Mouse (Mus musculus) left cerebral cortex, postnatal 4 days (tissue): ENCODE results near the gene Kiz. TPM values are rescaled to one million over a fixed set of nuclear protein-coding genes. Genes with fewer than 3 reads are reported as not detected.
A peak's percentile ranks its signal among the peaks of the same experiment; 100 is the strongest.

Experiments
- DNase-seq: peaks from one replicate; pipeline ENCODE4 v3.0.0-alpha.2; 2022
- intact Hi-C: fragments of 180-260 bp; cut with DNase I; formaldehyde crosslinking; loops from one replicate; pipeline ENCODE4 v1.15.1; 2025
- total RNA-seq, 2 experiments: library from RNA; stranded (reverse); gene quantifications; 2 replicates each; pipeline ENCODE4 v1.2.3; 2021

Kiz gene
- 10 to 100 TPM; 10.3 to 12.3 TPM for total RNA-seq

DNA sequence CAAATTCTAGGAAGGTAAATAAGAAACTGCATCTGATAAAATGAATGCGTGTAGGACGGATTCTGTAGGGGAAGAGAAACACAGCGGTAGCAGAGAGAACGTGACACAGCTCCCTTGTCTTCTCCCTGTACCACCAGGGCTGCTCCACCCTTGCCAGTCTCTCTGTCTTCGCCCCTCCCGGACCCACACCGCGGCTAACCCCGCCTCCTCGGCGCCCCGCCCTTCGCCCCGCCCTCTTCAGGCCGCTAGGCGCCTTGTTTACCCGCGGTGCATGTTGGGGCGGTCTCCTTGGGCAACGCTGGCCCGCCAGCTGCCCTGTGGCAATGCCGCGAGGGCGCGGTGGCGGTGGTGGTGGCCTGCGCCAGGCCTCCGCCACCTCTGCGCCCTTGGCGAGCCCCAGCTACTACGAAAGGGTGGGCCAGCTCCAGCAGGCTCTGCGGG, at the start of gene Kiz:
TSS of gene Kiz (plus strand) at position 266 of the 441 bp plus-strand sequence.
- peak; percentile 97 for DNase-seq
- intact Hi-C loops = no loop called here

DNA sequence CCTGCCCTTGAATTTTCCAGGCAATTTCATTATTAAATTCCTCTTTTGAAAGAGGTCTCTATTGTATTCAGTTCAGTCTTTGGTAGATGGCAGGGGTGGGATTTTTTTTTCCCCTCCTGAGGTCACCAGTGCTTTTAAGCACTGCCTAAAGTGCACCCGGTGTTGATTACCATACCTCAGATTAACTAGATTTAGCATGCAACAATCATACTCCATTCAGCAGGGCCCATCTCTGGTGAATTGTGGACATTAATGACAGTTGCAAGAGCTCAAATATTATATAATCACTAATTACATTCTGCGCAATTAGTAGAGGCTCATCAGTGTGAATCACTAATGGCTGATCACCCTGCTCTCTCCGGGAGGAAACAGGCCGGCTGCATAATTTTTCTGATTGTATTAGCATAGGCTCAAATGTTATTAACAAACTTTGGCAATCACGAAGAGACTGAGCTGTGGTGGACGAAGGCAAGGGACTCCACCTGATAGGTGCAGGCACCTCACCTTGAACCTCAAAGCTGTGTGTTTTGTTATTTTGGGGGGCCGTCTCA, 45.9 kb upstream of the Kiz start:
- intact Hi-C loops = no loop called here
- no peak for DNase-seq

DNA sequence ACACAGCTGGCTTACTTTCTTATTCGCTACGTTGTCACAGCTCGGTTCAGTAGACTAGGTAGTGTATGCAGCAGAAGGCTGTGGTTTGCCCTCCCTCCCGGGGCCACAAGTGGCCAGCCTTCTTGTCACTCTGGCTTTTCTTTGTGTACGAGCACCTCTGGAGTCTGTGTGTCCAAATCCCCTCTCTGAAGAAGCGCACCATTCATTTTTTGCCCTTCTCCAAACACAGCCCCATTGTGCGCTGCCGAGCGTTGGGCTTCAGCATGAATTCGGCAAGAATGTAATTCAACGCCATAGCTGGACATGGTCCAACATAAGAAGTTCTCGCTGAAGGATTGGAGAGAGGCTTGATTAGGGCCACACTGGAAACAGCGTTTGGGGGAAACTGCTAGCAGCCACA, 45.0 kb upstream of the Kiz start:
- intact Hi-C loops = no loop called here
- DNase-seq = peak; percentile 25

DNA sequence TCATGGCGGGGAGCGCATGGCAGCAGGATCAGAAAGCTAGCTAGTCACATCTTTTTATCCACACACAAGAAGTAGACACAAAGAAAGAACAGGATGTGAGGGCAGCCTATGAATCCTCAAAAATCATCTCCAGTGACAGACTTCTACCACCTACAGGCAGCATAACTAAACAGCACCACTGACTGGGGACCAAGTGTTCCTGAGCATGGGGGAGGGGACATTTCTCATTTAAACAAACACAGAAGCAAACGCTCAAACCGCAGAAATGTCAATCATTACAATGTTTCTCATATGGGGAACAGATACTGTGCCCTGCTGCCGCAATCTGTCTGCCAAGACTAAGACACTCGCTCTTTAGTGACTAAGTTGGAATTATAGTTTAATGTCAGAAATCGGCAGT, 40.7 kb upstream of the Kiz start:
- DNase-seq = no peak
- intact Hi-C loops = no loop called here

DNA sequence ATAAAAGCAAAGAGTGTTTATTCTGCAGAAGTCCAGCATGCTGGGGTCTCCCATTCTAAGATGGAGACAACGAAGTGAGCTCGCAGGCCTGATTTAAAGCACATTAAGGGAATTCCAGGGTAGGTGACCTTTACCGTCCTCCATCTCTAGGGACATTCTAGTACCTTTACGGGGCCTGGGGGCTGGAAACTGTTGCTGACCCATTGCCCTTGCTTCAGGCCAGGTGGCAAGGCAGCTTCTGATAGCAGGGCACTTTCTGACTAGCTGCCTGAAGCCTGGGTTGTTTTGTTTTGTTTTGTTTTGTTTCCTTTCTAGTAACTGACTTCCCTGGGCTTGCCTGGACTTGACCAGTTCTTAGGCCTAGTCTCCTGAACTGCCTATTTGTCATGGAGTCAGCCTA, 36.6 kb upstream of the Kiz start:
- no peak for DNase-seq
- intact Hi-C loops = no loop called here

DNA sequence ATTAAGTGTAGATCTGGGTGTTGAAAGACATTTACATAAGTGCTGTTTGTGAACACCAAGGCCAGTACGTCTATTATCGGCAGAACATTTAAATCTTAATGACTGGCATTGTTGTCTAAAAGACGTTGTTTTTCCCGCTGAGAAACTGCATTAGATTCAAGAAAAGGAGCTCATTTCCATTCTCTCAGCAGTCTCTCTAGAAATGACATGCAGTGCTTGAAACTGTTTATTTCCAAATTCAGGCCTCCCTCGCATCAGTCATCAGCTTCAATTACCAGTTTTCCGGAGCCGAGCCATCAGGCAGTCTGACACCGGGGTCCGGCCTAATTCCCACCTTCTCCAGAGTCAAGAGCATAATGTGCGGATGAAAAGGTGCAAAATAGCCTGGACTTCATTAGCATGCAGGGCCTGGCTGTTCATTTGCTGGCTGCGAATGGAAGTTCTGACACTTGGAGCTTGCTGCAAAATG, 32.1 kb upstream of the Kiz start:
- DNase-seq = no peak
- intact Hi-C loops = no loop called here

DNA sequence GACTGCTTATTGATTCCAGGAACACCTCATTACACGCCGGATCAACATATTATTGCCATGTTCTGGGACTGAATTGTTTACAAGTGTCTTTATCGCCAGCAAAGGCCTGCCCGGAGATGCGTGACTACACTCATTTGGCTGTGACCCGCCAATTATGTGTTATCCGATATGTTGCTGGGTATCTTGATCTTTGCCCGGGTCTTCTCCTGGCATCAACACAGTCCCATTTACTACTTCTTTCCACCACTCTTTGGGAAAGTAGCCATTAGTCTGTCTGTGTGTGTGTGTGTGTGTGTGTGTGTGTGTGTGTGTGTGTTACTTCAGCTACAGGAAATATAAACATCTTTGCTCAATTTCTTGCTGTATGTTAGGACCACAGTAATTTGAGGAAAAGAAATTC, 31.6 kb upstream of the Kiz start:
- intact Hi-C loops = no loop called here
- DNase-seq = no peak

DNA sequence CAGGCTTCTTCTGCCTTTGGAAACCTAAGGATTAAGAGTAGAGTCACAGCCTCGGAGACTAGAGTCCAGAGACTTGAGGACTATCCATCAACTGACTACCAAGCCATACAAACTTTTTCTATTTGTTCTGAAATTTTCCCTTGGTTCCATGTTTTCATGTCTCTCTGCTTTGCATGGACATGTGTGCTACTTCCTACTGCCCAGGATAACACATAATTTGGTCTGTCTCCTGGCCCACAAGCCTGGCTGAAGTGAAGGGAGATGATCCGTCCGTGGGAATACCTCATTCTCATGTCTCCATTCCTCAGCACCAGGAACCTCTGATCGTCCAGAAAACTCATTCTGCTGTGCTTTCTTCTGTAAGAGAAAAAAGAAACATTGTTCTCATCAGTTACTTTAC, 27.7 kb upstream of the Kiz start:
- DNase-seq = no peak
- intact Hi-C loops = no loop called here

DNA sequence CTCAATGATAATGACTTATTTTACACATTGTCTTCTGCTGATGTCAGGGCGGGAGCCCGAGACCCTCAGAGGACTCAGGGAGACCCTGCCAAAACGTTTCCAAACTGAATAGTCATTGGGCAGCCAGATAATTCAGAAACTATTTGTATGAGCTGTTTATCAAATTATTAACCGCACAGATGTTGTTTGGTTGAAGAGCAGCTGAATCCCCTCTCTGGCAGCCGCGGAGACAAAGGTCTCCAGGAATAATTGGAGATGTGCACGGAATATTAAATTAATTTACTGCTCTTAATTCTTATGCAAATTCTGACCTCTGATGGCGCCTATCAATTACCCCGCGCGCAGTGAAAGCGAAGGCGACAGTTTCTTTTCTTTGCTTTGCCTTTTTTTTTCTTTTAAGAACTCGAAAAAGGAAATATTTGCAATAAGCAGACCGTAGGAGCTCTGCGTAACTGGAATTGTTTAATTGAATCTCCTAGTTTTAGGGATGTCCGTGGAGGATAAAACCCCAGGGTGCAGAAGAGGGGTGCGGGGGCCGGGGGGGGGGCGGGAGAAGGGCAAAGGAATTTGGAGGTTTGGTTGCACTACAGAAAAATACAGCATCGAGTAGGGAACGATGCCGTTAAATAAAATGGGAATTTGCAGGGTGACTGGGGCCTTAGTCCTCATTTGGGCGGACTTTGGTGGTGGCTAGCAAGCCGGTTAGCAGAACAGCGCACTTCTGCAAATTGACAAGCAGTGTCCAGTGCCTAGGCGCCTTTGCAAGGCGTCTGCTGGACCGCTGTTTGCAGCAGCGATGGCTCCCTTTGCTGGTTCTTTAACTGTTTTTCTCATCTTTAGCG, 22.2 kb upstream of the Kiz start:
- no peak for DNase-seq
- intact Hi-C loops = loop anchor here (10.0 kb wide), 3 partner anchors 199 to 1211 kb away; partner anchors contain the start of gene Foxa2

DNA sequence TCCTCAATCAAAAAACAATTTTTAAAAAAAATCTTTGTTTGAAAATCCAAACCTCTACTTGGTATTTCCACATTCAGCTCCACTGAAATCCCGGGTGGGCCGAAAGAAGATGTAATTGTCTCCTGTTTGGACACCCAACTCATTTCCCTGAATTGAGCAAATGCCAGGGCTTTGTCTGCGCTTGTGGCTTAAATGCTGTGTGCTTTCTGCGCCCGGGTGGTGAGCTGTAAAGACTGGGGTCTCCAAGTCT, 21.7 kb upstream of the Kiz start:
- peak; percentile 17 for DNase-seq
- intact Hi-C loops = loop anchor here (10.0 kb wide), 3 partner anchors 199 to 1211 kb away; partner anchors contain the start of gene Foxa2

DNA sequence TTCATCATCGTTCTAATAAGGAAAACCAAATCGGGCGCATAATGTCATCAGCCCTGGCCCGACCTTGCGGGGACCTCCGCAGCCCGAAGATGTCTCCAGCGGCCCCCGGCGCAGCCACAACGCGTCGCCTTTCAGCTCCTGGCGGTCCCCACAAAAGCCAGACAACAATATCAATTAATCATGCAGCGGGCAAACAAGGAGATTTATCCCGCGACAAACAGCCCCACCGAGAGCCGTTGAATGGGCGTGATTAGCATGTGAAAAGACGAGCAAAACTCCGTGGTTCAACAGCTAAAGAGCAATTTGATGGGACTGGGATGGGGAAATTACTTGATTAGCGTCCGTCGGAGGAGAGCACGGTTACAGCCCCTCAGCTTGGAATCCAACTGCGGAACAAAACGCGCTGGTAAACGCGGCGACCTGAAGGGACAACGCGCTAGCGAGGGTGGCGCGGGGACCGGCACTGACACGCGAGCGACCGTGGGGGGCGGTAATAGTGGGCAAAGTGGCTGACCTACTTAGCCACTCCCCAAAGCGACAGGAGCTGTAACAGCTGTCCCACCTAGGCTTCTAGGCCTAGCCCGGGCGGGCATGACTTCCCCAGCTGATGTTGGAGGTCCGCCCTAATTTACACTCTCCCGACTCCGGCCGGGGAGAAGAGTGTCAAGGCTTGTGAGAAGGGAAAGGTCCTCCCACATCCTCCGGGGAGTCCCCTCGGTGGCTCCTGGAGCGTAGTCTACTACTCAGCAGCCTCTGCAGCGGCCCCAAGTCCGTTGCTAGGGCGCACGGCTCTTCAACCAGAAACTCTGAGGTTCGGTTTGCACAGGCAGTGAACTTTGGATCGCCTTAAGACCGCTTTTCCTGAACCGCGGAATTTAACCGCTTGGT, 21.1 kb upstream of the Kiz start:
- DNase-seq = peak; percentile 29
- intact Hi-C loops = loop anchor here (5.0 to 10.0 kb wide), 4 partner anchors 112 to 1210 kb away; partner anchors contain the start of gene Foxa2

DNA sequence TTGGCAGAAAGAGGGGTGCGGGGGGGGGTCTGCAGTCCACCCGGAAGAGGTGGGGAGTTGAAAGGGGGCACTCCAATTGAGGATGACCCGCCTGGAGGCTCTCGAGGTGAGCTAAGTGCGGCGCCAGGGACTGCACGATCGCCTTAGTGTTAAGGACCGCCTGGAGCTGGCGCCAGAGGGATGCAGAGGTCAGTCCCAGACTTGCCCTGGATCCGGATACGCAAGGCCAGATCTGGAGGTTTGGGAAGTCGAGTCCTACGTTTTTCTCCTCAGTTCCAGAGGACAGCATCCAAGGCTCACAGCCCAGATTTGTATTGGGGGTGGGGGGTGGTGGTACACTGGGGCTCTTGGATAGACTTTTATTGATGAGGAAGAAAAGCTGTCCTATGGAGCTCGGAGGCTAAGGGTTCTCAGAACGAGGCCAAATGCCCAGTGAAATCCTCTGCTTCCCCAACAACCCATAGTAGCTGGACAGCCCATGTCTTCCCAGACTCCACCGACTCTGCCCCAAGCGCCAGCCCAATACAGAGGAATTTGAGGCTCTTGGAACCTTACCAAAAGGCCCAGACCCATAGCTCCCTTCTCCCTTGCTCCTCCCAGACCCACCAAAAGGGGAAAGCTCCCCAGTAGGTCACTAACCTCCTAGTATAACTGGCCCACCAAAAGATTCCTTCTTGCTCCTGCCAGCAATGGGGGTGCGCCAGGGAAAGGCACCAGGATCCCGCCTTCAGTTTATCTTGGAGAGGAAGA, 20.2 kb upstream of the Kiz start:
- intact Hi-C loops = loop anchor here (5.0 to 10.0 kb wide), 4 partner anchors 113 to 1209 kb away; partner anchors contain the start of gene Foxa2
- no peak for DNase-seq

DNA sequence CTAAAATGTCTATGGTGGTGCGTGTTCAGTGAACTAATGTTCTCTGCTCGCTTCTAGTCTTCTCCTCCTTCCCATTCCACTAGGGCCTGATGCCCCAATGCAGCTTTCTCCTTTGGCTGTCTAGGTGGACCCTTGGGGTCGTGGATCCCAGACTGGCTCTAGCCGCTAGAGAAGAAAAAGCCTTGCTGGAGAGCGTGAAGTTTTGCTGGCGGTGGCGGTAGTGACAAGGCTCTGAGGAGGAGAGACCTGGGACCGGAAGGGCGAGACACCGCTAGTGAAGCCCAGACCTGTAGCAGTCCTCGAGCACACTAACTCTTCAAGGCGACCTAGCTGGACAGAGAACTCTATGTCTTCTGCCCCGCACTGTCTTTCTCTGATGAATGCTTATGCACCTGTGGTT, 19.4 kb upstream of the Kiz start:
- DNase-seq = no peak

DNA sequence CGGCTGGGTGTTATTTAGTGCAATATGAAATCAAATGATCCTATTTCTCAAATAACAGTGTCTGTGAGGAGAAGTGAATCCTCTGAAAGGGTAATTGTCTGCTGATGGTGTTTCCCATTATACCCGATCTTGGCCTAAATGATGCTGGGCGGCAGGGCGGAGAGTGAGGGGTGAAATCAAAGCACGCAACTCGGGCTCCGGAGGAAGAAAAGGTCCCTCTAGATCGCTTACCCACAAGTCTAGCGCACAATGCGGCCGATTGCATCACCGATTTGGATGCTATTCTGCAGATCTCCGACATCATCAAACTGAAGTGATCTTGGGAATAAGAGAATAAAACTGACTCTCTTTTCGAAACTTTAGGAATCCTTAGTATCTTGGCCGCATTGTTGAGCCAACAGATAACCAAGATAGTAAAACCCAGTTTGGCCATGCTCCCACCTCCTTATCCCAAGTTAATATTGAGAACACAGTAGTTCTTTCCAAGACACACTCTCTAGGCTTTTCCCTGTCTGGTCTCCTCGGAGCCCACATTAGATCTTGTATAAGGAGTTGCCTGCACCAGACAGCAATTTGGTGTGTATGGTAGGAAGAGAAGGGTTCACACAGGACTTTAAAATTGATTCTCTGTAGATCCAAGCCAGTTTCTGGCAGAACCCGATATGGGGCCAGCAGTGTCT, 18.7 kb upstream of the Kiz start:
- intact Hi-C loops = loop anchor here (5.0 to 10.0 kb wide), 4 partner anchors 115 to 1208 kb away; partner anchors contain the start of gene Foxa2
- no peak for DNase-seq

More for the DNA sequence above, 19.4 kb upstream of the Kiz start:
- intact Hi-C loops = loop anchor here (5.0 to 10.0 kb wide), 4 partner anchors 114 to 1209 kb away; partner anchors contain the start of gene Foxa2

DNA sequence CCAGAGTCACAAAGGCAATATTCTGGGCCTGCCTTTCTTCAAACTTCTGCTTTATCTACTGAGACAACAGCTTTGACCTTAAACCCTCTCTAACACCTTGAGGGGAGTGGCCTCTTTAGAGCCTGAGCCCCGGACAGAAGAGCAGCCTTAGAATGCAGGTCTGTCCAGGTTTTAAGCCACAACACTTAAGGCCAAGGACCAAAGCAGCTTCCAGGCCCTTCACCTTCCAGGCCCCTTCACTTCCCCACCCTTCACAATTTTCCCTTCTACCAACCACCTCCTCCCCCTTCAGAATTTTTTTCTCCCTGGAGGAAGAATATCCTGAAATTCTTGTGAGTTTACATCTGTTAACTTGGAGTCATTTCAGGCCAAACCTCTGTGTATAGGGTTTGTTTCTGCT, 18.0 kb upstream of the Kiz start:
- DNase-seq = no peak
- intact Hi-C loops = loop anchor here (5.0 to 10.0 kb wide), 4 partner anchors 115 to 1207 kb away; partner anchors contain the start of gene Foxa2

DNA sequence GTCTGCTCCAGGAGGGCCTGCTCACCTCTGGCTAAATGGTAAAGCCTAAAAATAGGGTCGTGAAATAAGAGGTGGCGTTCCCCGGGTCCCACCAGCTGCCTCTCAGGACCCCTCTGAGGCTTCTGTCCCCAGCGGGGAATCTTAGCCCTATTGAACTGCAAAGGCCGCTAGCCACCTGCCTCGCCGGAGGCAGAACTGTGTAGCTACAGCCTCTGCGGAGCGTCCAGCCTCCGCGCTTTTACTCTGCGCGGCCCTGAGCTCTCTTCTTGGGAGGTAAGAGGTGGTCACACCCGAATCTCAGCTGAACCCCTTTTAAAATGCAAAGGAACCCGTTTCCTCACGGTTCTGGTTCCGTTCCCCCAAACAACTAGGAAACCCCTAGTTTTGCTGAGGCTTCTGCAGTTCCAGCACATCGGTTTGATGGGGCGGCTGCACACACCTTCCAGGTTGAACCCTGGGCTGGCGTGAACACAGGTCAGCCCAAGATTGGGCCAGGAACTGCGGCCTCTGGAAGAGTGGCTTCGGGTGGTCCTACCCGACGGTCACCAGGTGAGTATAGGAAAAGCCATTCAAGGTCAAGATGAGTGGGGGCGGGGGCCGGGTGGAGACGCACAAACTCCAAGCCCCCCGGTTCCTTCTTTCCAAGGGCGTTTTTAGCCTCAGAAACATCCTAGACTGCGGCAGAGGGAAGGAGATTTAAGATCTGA, 16.9 kb upstream of the Kiz start:
- intact Hi-C loops = loop anchor here (5.0 to 10.0 kb wide), 4 partner anchors 116 to 1206 kb away; partner anchors contain the start of gene Foxa2
- no peak for DNase-seq

DNA sequence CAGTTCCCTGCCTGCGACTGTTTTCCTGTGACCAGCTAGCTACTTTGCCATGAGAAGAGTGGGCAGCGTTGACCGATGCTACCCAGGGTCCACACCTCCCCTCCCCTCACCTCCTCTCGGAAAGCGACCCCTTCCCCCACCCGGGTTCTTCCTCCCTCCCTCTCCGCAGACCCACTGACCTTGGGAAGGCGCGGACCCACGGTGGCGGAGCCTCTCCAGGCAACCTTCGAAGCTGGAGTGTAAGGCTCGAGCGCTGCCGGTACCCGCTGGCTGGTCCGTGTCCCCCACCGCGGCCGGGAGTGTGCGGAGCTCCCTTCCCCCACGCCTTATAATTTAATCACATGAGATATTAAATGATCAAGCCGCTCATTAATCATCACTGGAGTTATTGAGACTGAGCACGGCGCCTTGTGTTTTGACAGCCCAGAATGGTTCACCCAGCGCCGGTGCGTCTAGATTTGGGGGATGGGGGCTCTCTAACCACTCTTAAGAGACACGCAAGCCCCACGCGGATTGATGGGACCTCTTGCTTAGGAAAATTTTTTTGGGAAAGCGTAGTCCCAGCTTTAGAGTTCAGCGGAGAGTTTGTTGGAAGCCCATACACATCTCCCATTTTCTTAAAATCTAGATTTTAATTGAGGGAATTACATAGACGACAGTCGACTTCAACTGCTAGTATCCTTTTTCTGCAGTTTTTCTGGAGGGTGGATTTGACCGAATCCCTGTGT, 16.2 kb upstream of the Kiz start:
- intact Hi-C loops = loop anchor here (5.0 to 10.0 kb wide), 4 partner anchors 117 to 1205 kb away; partner anchors contain the start of gene Foxa2
- no peak for DNase-seq

DNA sequence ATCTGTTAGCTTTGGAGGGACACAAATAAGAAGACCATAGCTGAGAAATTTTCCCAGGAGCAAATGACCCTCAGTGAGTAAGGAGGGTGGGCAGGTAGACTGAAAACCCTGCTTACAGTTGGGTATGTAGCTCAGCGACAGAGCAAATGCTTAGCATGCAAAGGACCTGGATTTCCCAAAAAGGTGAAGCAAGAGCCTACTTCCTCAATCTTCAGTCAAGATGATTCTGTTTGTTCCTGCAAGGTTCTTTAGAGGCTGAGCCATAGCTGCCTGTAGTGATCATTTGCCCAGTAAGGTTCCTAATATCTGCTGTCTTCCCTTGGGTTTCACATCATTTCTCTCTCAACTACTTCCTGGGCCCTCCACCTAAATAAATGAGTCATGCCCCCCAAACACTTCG, 7.8 kb upstream of the Kiz start:
- intact Hi-C loops = no loop called here
- no peak for DNase-seq
